Mouse (Mus musculus) intestine, embryonic 14.5 days (tissue): ENCODE measurements around the gene Iscu. TPM values are rescaled to one million over a fixed set of nuclear protein-coding genes. Genes with fewer than 3 reads are reported as not detected.
A peak's percentile ranks its signal among the peaks of the same experiment; 100 is the strongest.

Source experiments
- ATAC-seq: fragments of 200-750 bp; cut with Nextera tagmentation; replicated peaks from 2 replicates; pipeline ENCODE4 v1.8.0; 2017; ENCODE audit warnings: low read depth, moderate number of reproducible peaks, moderate TSS enrichment, moderate library complexity; ENCODE audit not compliant: low FRiP score, low TSS enrichment
- DNase-seq: peaks from one replicate; pipeline ENCODE4 v3.0.0-alpha.2; 2018; ENCODE audit warnings: low spot score
- H3K27ac ChIP-seq: fragments of 300-500 bp; sonication (generic); 2 replicates; pipeline ENCODE4 v1.5.1; 2014; ENCODE audit warnings: low read depth, mild to moderate bottlenecking, control low read depth
- H3K27me3 ChIP-seq: fragments of 300-500 bp; sonication (generic); replicated peaks from 2 replicates; pipeline ENCODE4 v1.6.1; 2014; ENCODE audit warnings: low read length, control low read depth; ENCODE audit not compliant: control insufficient read depth, insufficient read depth
- H3K36me3 ChIP-seq: fragments of 300-500 bp; sonication (generic); 2 replicates; pipeline ENCODE4 v1.6.1; 2014; ENCODE audit warnings: low read length, control low read depth; ENCODE audit not compliant: control insufficient read depth, insufficient read depth
- H3K4me1 ChIP-seq: fragments of 300-500 bp; sonication (generic); replicated peaks from 2 replicates; pipeline ENCODE4 v1.6.1; 2014; ENCODE audit warnings: low read length, control low read depth, mixed read lengths; ENCODE audit not compliant: control insufficient read depth, insufficient read depth
- H3K4me2 ChIP-seq: fragments of 300-500 bp; sonication (generic); 2 replicates; pipeline ENCODE4 v1.6.1; 2014; ENCODE audit warnings: low read length
- H3K4me3 ChIP-seq: fragments of 300-500 bp; sonication (generic); 2 replicates; pipeline ENCODE4 v1.5.1; 2014; ENCODE audit warnings: low read depth, low read length, control low read depth, mixed read lengths
- H3K9ac ChIP-seq: fragments of 300-500 bp; sonication (generic); 2 replicates; pipeline ENCODE4 v1.6.1; 2014; ENCODE audit warnings: mild to moderate bottlenecking, low read length
- H3K9me3 ChIP-seq: fragments of 300-500 bp; sonication (generic); 2 replicates; pipeline ENCODE4 v1.6.1; 2016; ENCODE audit warnings: low read length, control low read depth; ENCODE audit not compliant: control insufficient read depth
- WGBS: fragments of 180-500 bp; shearing (Covaris S2); extraction: QIAGEN DNeasy Blood & Tissue Kit; methylation state at CpG from one replicate; pipeline ENCODE4 v1.1.7; 2014; 5-methylcytosine and 5-hydroxymethylcytosine counted together
- polyA plus RNA-seq: library from polyadenylated mRNA; unstranded; fragments of >200 nt; fragmentation: Nextera tagmentation; extraction: Ambion mirVana; gene quantifications from 2 replicates; pipeline ENCODE4 v1.2.1, GENCODE M21; 2014

Gene Iscu
- polyA plus RNA-seq, 1 experiment from 2014 or later = 108 TPM

DNA sequence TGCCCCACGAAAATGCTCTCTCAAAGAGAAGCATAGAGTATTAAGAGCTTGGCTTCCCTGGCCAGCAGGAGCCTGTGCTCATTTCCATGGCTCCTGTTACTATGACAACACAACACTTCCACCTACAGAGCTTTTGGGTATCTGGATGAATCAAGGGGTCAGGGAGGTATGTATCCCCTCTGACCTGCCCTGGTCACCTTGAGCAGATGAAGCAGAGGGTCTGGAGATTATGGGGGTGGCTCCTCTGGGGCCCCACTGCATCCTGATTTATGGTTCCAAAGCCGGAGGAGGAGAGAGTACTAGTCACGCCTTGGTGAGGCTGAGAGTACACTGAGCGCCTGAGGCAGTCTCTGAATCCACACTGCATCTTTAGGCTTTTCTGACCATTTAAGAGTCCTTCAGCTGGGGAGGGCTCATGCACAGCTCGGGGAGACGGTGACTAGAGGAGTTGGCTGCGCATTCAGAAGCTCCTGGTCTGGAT is 41.9 kb upstream of the Iscu start:
- H3K27me3 ChIP-seq = no peaks in the 10 kb centered on the region
- H3K4me3 ChIP-seq = no peak overlapping the region
- no peaks in the 10 kb centered on the region for H3K4me1 ChIP-seq
- no peak overlapping the region for H3K9ac ChIP-seq
- no peaks in the 10 kb centered on the region for H3K36me3 ChIP-seq
- no peak overlapping the region for H3K4me2 ChIP-seq
- no peak overlapping the region for H3K27ac ChIP-seq
- no peaks in the 10 kb centered on the region for H3K9me3 ChIP-seq
- DNase-seq (peak; percentile 50), ATAC-seq (no peak)
- 56% methylated on average over 7 of the region's 7 CpGs for WGBS

GRCm38 (mm10) chr5:113731174-113731573 is 41.4 kb upstream of the Iscu start:
- Histone ChIP-seq H3K27ac (no peak overlapping the region), H3K4me3 (no peak overlapping the region), H3K9ac (no peak overlapping the region), H3K9me3 (no peaks in the 10 kb centered on the region), H3K4me2 (no peak overlapping the region), H3K27me3 (no peaks in the 10 kb centered on the region), H3K4me1 (no peaks in the 10 kb centered on the region; the same call in 1 of the 2 replicates), H3K36me3 (no peaks in the 10 kb centered on the region)
- ATAC-seq (no peak), DNase-seq (no peak)
- WGBS = 89% methylated on average over 7 of the region's 7 CpGs

- Histone ChIP-seq H3K4me1 (peaks cover 9% of the 10 kb centered on the region; the same call in 1 of the 2 replicates), H3K4me2 (no peak overlapping the region), H3K4me3 (no peak overlapping the region), H3K9ac (no peak overlapping the region), H3K27me3 (no peaks in the 10 kb centered on the region), H3K27ac (no peak overlapping the region), H3K9me3 (no peaks in the 10 kb centered on the region), H3K36me3 (no peaks in the 10 kb centered on the region)
- peak; percentile 70 for DNase-seq
- no peak for ATAC-seq
- 20% methylated on average over 6 of the region's 6 CpGs for WGBS
These were observed 40.4 kb upstream of the Iscu start for GRCm38 (mm10) chr5:113732182-113732581.

DNA sequence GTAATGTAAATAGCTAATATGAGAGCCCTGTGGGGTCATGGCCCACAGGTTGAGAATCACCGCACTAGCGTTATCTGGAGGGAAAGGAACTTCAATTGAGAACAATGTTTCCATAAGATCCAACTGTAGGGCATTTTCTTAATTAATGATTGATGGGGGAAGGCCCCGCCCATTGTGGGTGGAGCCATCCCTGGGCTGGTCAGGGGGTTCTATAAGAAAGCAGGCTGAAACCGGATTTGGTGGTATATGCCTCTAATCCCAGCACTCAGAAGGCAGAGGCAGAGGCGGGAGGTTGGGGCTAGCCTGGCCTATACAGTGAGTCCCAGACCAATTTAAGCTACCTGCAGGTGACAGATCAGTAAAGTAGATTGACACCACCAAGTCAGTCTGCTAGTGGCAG is 38.2 kb upstream of the Iscu start:
- Histone ChIP-seq H3K4me1 (peaks cover 9% of the 10 kb centered on the region; the same call in 1 of the 2 replicates), H3K9me3 (no peaks in the 10 kb centered on the region), H3K4me2 (no peak overlapping the region), H3K27me3 (no peaks in the 10 kb centered on the region), H3K4me3 (no peak overlapping the region), H3K9ac (no peak overlapping the region), H3K27ac (no peak overlapping the region), H3K36me3 (peaks cover 17% of the 10 kb centered on the region)
- ATAC-seq (no peak), DNase-seq (no peak)
- WGBS = 65% methylated on average over 5 of the region's 5 CpGs

DNA sequence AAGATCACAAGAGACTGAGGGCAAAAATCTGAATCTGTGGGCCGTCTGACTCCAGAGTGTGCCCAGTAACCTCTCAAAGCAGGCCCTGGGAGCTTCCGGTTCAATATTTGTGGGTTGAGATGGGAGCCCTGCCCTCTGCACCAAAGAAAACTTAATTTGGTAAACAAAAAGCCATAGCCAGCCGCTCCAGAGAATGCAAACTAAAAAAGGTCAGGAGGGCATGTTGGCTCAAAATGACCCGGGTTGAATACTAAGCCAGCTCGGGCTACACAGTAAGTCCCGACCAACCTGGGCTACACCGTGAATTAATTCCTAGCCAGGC is 37.6 kb upstream of the Iscu start:
- WGBS = 22% methylated on average over 7 of the region's 7 CpGs
- Histone ChIP-seq H3K27ac (peak overlapping the region; percentile 96), H3K9ac (peak overlapping the region; percentile 83), H3K36me3 (peaks cover 23% of the 10 kb centered on the region), H3K4me1 (peaks cover 9% of the 10 kb centered on the region; the same call in 1 of the 2 replicates), H3K27me3 (no peaks in the 10 kb centered on the region), H3K4me2 (peak overlapping the region; percentile 57), H3K4me3 (peak overlapping the region; percentile 49), H3K9me3 (no peaks in the 10 kb centered on the region)
- DNase-seq (no peak), ATAC-seq (peak; percentile 42)

DNA sequence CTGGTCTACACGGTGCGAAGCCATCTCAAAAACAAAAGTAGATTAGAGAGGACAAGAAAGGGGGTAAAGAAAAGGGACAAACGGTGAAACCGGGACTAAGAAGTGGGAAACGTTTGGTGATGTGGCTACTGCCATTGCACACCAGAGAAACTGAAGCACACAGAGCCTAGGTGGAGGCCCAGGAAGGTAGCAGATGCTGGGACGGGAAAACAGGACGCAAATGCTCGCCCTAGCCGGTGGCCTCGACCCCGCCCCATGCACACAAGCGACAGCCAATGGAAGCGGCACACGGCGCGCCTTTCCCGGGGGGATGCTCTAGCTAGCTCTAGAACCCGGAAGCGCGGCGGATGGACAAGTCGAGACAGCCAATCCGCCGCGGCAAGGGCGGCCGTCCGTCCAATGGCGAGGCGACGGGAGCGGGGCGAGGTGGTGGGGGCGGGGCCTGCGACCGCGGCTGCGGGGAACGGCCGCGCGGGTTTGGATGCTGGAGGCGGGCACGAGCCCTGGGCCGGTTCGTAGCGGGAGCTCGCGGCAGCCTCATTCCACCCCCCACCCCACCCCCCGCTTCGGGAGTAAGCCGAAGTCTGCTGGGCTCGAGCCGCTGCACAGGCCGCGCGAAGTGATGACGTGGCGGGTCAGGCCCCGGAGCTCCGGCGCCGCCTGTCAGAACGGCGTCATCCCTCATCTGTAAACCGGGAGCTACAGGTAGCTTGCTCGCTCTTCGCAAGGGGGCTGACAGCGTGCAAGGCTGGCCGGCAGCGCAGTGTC is 37.0 kb upstream of the Iscu start, which contains the start of gene Ficd:
Gene Ficd, plus strand, starts transcription at position 459 of the 768 bp plus-strand sequence.
- ATAC-seq (peak; percentile 95), DNase-seq (peak; percentile 96)
- H3K4me2 ChIP-seq = peak within 1 kb of the TSS; percentile 89
- H3K4me1 ChIP-seq = peaks cover 9% of the 10 kb centered on the region; the same call in 1 of the 2 replicates
- H3K9me3 ChIP-seq = no peaks in the 10 kb centered on the region
- H3K4me3 ChIP-seq = peak within 1 kb of the TSS; percentile 49
- H3K27ac ChIP-seq = peak within 1 kb of the TSS; percentile 96
- no peaks in the 10 kb centered on the region for H3K27me3 ChIP-seq
- peak within 1 kb of the TSS; percentile 83 for H3K9ac ChIP-seq
- 1% methylated on average over 68 of the region's 71 CpGs for WGBS
- peaks cover 29% of the 10 kb centered on the region for H3K36me3 ChIP-seq

GRCm38 (mm10) chr5:113736113-113736502 is 36.4 kb upstream of the Iscu start:
- H3K27ac ChIP-seq = peak overlapping the region; percentile 96
- H3K4me3 ChIP-seq = peak overlapping the region; percentile 49
- DNase-seq (peak; percentile 64), ATAC-seq (peak; percentile 29)
- H3K4me2 ChIP-seq = peak overlapping the region; percentile 89
- H3K27me3 ChIP-seq = no peaks in the 10 kb centered on the region
- H3K36me3 ChIP-seq = peaks cover 35% of the 10 kb centered on the region
- 4% methylated on average over 10 of the region's 10 CpGs for WGBS
- peak overlapping the region; percentile 83 for H3K9ac ChIP-seq
- H3K9me3 ChIP-seq = no peaks in the 10 kb centered on the region
- peaks cover 9% of the 10 kb centered on the region; the same call in 1 of the 2 replicates for H3K4me1 ChIP-seq

DNA sequence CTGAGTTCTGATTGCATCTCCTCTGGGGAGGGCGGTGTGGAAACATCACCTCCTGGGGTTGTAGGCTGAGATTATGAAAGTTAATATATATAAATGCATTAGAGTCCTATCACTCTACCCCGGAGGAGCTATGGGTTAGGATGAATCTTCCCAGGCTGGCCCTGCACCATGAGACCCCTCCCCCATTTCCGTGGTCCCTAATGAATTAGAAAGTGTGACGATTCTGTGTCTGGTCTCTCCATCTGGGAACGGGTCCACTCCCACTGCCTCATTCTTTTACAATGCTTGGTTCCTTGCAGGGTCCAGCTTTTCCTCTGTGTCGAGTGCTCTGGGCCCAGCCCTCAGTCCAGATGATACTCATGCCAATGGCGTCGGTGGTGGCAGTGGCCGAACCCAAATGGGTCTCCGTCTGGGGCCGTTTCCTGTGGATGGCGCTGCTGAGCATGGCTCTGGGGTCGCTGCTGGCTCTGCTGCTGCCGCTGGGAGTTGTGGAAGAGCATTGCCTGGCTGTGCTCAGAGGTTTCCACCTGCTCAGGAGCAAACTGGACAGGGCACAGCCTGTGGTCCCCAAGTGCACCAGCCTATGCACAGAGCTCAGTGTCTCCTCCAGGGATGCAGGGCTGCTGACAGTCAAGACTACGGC is 35.9 kb upstream of the Iscu start:
- WGBS = 41% methylated on average over 15 of the region's 15 CpGs
- no peak for DNase-seq
- peak overlapping the region; percentile 49 for H3K4me3 ChIP-seq

More for the DNA sequence above, 35.9 kb upstream of the Iscu start:
- Histone ChIP-seq H3K4me1 (peaks cover 9% of the 10 kb centered on the region; the same call in 1 of the 2 replicates), H3K9me3 (no peaks in the 10 kb centered on the region), H3K27me3 (no peaks in the 10 kb centered on the region), H3K27ac (0 out of 2 replicates have a peak overlapping the region, but pooled peaks have one; percentile 96), H3K9ac (peak overlapping the region; percentile 83), H3K36me3 (peaks cover 40% of the 10 kb centered on the region), H3K4me2 (peak overlapping the region; percentile 89)
- ATAC-seq = no peak
